Mouse (Mus musculus): Measurements from ENCODE around the gene Cmtm2b. TPM values are rescaled to one million over a fixed set of nuclear protein-coding genes. Genes with fewer than 3 reads are reported as not detected.

Gene Cmtm2b
- total RNA-seq, 2 experiments from 2014 or later = not detected

- intact Hi-C loops (cut with DNase I) = no loop called here
- no peak for DNase-seq (ENCODE audit: low spot score)
Observed at GRCm38 (mm10) chr8:104376669-104377068, 54.6 kb downstream of the Cmtm2b start.

- intact Hi-C loops (cut with DNase I) = no loop called here
- DNase-seq (ENCODE audit: low spot score) = no peak
Observed at GRCm38 (mm10) chr8:104379301-104379836, 57.3 kb downstream of the Cmtm2b start.

- no peak for DNase-seq (ENCODE audit: low spot score)
- intact Hi-C loops (cut with DNase I) = no loop called here
Observed at GRCm38 (mm10) chr8:104380269-104380668, 58.2 kb downstream of the Cmtm2b start.

Other genes with a start within 250 kb of the Cmtm2b start
- 100 to 1,000 TPM; 127 to 153 TPM for gene Cdh5, start 220.6 kb upstream of the Cmtm2b start, total RNA-seq (2021)
- gene Bean1, start 151.8 kb upstream of the Cmtm2b start, total RNA-seq (2021) = 1 to 10 TPM in 1 of 2 experiments, under 1 TPM in 1; 0.98 to 1.2 TPM
- 1 to 10 TPM; 7.1 to 7.3 TPM for gene Tk2, start 73.7 kb upstream of the Cmtm2b start, total RNA-seq (2021)
- 1 to 10 TPM; 4.7 to 5.0 TPM for gene Cklf, start 71.4 kb upstream of the Cmtm2b start, total RNA-seq (2021)
- not detected for gene Cmtm2a, start 29.0 kb upstream of the Cmtm2b start, total RNA-seq (2021)
- gene Gm45711, start 12.1 kb upstream of the Cmtm2b start, total RNA-seq (2021) = not detected
- gene Cmtm1, start 12.1 kb upstream of the Cmtm2b start, total RNA-seq (2021) = not detected
- gene Gm11020, start 663 bp upstream of the Cmtm2b start, total RNA-seq (2021) = not detected
- 10 to 100 TPM; 14.6 to 19.4 TPM for gene Cmtm3, start 17.2 kb downstream of the Cmtm2b start, total RNA-seq (2021)
- 10 to 100 TPM; 10.5 to 10.6 TPM for gene Cmtm4, start 73.6 kb downstream of the Cmtm2b start, total RNA-seq (2021)
- gene Dync1li2, start 120.8 kb downstream of the Cmtm2b start, total RNA-seq (2021) = 100 to 1,000 TPM in 1 of 2 experiments, 10 to 100 TPM in 1; 93.5 to 104 TPM
- not detected for gene Terb1, start 187.7 kb downstream of the Cmtm2b start, total RNA-seq (2021)
- gene Nae1, start 212.4 kb downstream of the Cmtm2b start, total RNA-seq (2021) = 10 to 100 TPM; 29.6 to 30.5 TPM
- 1 to 10 TPM; 2.9 to 3.4 TPM for gene Car7, start 212.5 kb downstream of the Cmtm2b start, total RNA-seq (2021)

All from heart, postnatal 25 days (tissue).